Mouse (Mus musculus) limb, embryonic 10.5 days (tissue): Measurements from ENCODE around the gene Cntf. TPM values are rescaled to one million over a fixed set of nuclear protein-coding genes. Genes with fewer than 3 reads are reported as not detected.

Experiments used
- DNase-seq: peaks from one replicate; pipeline ENCODE4 v3.0.0-alpha.2; 2017; ENCODE audit warnings: low spot score
- H3K27ac ChIP-seq: fragments of 300-500 bp; sonication (generic); 2 replicates; pipeline ENCODE4 v1.5.1; 2016; ENCODE audit warnings: mild to moderate bottlenecking
- H3K27me3 ChIP-seq: fragments of 300-500 bp; sonication (generic); 2 replicates; pipeline ENCODE4 v1.6.1; 2016; ENCODE audit warnings: low read depth, mild to moderate bottlenecking; ENCODE audit not compliant: poor library complexity, severe bottlenecking
- H3K36me3 ChIP-seq: fragments of 300-500 bp; sonication (generic); 2 replicates; pipeline ENCODE4 v1.6.1; 2016; ENCODE audit warnings: mild to moderate bottlenecking, moderate library complexity
- H3K4me1 ChIP-seq: fragments of 300-500 bp; sonication (generic); 2 replicates; pipeline ENCODE4 v1.6.1; 2016
- H3K4me3 ChIP-seq: fragments of 300-500 bp; sonication (generic); 2 replicates; pipeline ENCODE4 v1.5.1; 2016; ENCODE audit warnings: mild to moderate bottlenecking, moderate library complexity
- H3K9me3 ChIP-seq: fragments of 300-500 bp; sonication (generic); replicated peaks from 2 replicates; pipeline ENCODE4 v1.6.1; 2016; ENCODE audit warnings: mild to moderate bottlenecking
- WGBS: fragments of 180-500 bp; shearing (Covaris S2); methylation state at CpG from one replicate; pipeline ENCODE4 v1.1.7; 2016; 5-methylcytosine and 5-hydroxymethylcytosine counted together
- polyA plus RNA-seq: library from polyadenylated mRNA; unstranded; fragments of >200 nt; fragmentation: Nextera tagmentation; extraction: Ambion mirVana; gene quantifications from 2 replicates; pipeline ENCODE4 v1.2.1, GENCODE M21; 2016

Cntf gene
- polyA plus RNA-seq, 1 experiment from 2014 or later: 2.2 TPM

GRCm38 (mm10) chr19:12795511-12796327 is 30.3 kb upstream of the Cntf start, which contains the start of the genes Zfp91 and Lpxn:
Zfp91 (minus strand) TSS chr19:12796126.
Lpxn (plus strand) TSS chr19:12796193.
- under 1% methylated on average over 59 of the region's 76 CpGs for WGBS
- peak within 1 kb of the TSS; percentile 98 for H3K27ac ChIP-seq
- H3K36me3 ChIP-seq: no peaks in the 10 kb centered on the region
- DNase-seq: peak; percentile 96
- H3K9me3 ChIP-seq: no peaks in the 10 kb centered on the region
- no peaks in the 10 kb centered on the region for H3K27me3 ChIP-seq
- peak within 1 kb of the TSS; percentile 89 for H3K4me3 ChIP-seq
- peaks cover 8% of the 10 kb centered on the region; the same call in 1 of the 2 replicates for H3K4me1 ChIP-seq

GRCm38 (mm10) chr19:12795110-12795509 is 29.7 kb upstream of the Cntf start:
- H3K27ac ChIP-seq: peak overlapping the region; percentile 98
- peaks cover 8% of the 10 kb centered on the region; the same call in 1 of the 2 replicates for H3K4me1 ChIP-seq
- no peaks in the 10 kb centered on the region for H3K27me3 ChIP-seq
- WGBS: 2% methylated on average over 21 of the region's 63 CpGs
- H3K4me3 ChIP-seq: peak overlapping the region; percentile 89
- no peaks in the 10 kb centered on the region for H3K36me3 ChIP-seq
- no peak for DNase-seq
- no peaks in the 10 kb centered on the region for H3K9me3 ChIP-seq

DNA sequence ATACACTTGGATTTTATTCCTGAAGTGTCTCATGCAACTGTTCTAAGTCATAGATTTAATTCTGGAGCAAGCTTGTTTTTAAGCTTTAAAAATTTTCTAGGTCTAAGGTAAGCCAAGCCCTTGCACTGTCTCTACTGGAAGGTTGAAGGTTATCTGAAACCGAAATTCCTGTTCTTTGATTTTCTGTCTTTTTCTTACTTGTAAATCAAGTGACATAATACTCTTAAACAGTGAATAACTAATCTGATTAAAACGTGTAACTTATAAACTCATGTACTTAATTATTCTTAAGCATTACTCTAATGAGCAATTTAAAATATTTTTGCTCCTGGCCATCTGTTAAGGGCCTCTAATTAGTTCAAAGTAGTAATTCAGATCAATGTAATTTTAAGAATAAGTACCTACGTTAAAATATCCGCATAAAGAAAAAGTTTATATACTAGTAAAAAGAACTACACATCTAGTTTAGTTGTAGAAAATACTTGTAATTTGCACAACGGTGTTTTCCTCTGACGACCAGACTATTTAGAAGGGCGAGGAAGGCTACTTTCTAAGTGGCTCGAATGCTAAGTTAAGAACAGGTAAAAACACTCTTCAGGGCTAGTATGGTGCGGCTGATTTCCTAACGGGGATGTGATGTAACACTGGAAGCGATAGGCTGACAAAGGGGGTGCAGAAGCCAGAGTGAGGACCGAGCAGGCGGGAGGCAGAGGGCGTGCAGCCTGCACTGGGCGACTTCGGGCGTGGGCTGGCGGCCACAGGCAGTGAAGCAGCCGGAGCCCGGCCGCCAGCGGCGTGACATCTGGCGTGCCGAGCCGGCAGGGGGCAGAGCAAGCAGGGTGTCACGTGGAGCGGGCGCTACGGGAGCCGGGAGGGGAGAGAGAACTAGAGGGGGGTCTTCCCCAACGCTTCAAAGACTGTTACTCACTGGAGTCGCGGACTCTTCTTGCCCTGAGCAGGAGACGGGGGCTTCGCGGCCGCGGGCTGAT is 28.9 kb upstream of the Cntf start:
- 2% methylated on average over 39 of the region's 39 CpGs for WGBS
- H3K27me3 ChIP-seq: no peaks in the 10 kb centered on the region
- peak; percentile 94 for DNase-seq
- 0 out of 2 replicates have a peak, but pooled peaks cover 2% of the 10 kb centered on the region for H3K36me3 ChIP-seq
- H3K9me3 ChIP-seq: no peaks in the 10 kb centered on the region
- H3K27ac ChIP-seq: peak overlapping the region; percentile 98
- peak overlapping the region; percentile 89 for H3K4me3 ChIP-seq
- peaks cover 8% of the 10 kb centered on the region; the same call in 1 of the 2 replicates for H3K4me1 ChIP-seq

GRCm38 (mm10) chr19:12792374-12792773 is 26.9 kb upstream of the Cntf start:
- H3K4me1 ChIP-seq: 0 out of 2 replicates have a peak, but pooled peaks cover 4% of the 10 kb centered on the region
- no peaks in the 10 kb centered on the region for H3K27me3 ChIP-seq
- H3K4me3 ChIP-seq: no peak overlapping the region
- no peak overlapping the region for H3K27ac ChIP-seq
- DNase-seq: no peak
- H3K36me3 ChIP-seq: peaks cover 10% of the 10 kb centered on the region; the same call in 1 of the 2 replicates
- H3K9me3 ChIP-seq: no peaks in the 10 kb centered on the region

DNA sequence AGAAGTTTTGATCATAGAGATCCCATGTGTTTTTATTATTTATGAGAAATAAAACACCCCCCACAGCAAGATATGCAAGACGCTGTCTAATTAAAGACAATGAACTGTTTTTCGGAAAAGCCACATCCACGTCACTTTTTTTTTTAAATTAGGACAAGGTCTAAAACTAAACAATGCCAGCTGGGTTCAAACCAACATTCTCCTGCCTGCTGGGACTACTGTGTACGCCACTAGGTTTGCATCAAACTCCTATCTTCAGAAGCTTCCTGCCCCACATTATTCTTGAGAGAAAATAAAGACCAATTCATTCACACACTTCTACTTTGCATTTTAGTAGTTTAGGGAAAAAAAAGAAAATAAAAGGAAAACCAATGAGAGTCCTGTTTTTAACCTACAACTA is 22.3 kb upstream of the Cntf start:
- no peaks in the 10 kb centered on the region for H3K4me1 ChIP-seq
- peaks cover 14% of the 10 kb centered on the region for H3K36me3 ChIP-seq
- WGBS: 81% methylated on average over 4 of the region's 4 CpGs
- no peak overlapping the region for H3K4me3 ChIP-seq
- H3K27me3 ChIP-seq: no peaks in the 10 kb centered on the region
- H3K9me3 ChIP-seq: no peaks in the 10 kb centered on the region
- no peak for DNase-seq
- H3K27ac ChIP-seq: no peak overlapping the region

DNA sequence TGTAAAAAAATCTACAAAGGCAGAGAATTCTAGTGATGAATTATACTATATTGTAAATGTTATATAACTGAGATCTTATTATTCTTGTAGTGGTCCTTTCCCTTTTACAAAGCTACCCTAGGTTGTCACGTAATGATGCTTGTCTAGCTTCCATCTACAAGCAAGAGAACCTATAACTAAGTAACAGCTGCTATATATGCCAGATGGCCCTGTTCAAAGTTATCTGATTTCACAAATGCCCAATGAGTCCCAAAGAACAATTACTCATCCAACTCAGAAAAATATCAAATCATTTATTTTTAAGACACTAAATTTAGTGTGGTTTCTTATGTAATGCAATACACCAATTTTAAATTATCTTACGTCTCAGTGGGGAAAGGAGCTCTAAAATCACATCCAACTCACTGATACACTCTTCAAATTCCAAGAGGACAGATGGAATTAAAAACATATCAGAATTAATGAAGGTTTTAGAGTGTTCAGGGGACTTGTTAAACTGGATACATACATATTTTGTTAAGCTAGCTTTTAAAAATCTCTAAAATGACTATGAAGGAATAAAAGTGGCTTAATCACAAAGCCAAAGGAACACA is 21.5 kb upstream of the Cntf start:
- no peaks in the 10 kb centered on the region for H3K9me3 ChIP-seq
- peaks cover 14% of the 10 kb centered on the region for H3K36me3 ChIP-seq
- DNase-seq: no peak
- H3K4me3 ChIP-seq: no peak overlapping the region
- H3K4me1 ChIP-seq: no peaks in the 10 kb centered on the region
- H3K27ac ChIP-seq: no peak overlapping the region
- H3K27me3 ChIP-seq: no peaks in the 10 kb centered on the region
- WGBS: 90% methylated on average over 2 of the region's 2 CpGs

DNA sequence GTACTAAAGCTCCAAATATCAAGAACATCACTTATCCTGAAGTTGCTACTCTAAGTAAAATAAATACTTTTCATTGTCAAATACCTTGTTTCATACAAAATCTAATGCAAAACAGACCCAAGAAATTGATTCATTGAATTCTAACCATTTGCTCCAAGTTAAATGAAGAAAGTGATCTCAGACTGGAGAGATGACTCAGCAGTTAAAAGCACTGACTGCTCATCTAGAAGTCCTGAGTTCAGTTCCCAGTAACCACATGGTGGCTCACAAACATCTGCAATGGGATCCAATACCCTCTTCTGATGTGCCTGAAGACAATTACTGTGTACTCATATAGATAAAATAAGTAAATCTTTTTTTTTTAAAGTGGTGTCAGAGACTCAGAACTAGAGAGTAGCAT is 15.0 kb upstream of the Cntf start:
- Histone ChIP-seq H3K27ac (no peak overlapping the region), H3K4me3 (no peak overlapping the region), H3K4me1 (no peaks in the 10 kb centered on the region), H3K9me3 (no peaks in the 10 kb centered on the region), H3K27me3 (no peaks in the 10 kb centered on the region), H3K36me3 (peaks cover 38% of the 10 kb centered on the region)
- DNase-seq: no peak

- no peaks in the 10 kb centered on the region for H3K4me1 ChIP-seq
- peaks cover 90% of the 10 kb centered on the region for H3K36me3 ChIP-seq
- WGBS: 97% methylated on average over 5 of the region's 5 CpGs
- H3K9me3 ChIP-seq: no peaks in the 10 kb centered on the region
- no peak for DNase-seq
- no peak overlapping the region for H3K27ac ChIP-seq
- no peak overlapping the region for H3K4me3 ChIP-seq
- H3K27me3 ChIP-seq: no peaks in the 10 kb centered on the region
These were observed 5.5 kb upstream of the Cntf start for GRCm38 (mm10) chr19:12770888-12771287.

- no peak for DNase-seq
- H3K27me3 ChIP-seq: no peaks in the 10 kb centered on the region
- H3K27ac ChIP-seq: no peak overlapping the region
- WGBS: 66% methylated on average over 2 of the region's 2 CpGs
- no peak overlapping the region for H3K4me3 ChIP-seq
- H3K9me3 ChIP-seq: no peaks in the 10 kb centered on the region
- H3K36me3 ChIP-seq: peaks cover 54% of the 10 kb centered on the region
- no peaks in the 10 kb centered on the region for H3K4me1 ChIP-seq
These were observed 3.0 kb downstream of the Cntf start for GRCm38 (mm10) chr19:12762212-12763130.

DNA sequence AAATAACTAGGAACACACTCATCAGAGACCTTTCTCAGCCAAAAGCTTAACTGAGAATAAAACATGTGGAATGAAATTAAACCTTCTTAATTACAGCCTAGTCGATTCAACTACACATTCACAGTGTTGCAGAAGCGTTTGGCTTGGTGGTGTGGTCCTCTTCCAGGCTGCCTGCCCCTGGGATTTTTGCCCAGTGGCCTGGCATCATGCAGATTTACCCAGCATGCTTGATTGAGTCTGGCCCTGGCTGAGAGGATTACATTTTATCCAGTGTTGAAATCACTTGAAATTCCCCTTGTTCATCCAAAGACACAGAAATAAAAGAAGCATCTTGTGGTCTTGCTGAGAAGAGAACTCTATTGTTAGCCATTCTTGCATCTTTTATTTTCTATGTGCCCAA is 5.8 kb downstream of the Cntf start:
- H3K36me3 ChIP-seq: peaks cover 32% of the 10 kb centered on the region
- no peaks in the 10 kb centered on the region for H3K27me3 ChIP-seq
- WGBS: 82% methylated on average over 2 of the region's 2 CpGs
- no peak overlapping the region for H3K27ac ChIP-seq
- no peaks in the 10 kb centered on the region for H3K9me3 ChIP-seq
- no peak for DNase-seq
- no peaks in the 10 kb centered on the region for H3K4me1 ChIP-seq
- H3K4me3 ChIP-seq: no peak overlapping the region

GRCm38 (mm10) chr19:12758936-12759478 is 6.4 kb downstream of the Cntf start:
- H3K9me3 ChIP-seq: no peaks in the 10 kb centered on the region
- H3K27ac ChIP-seq: no peak overlapping the region
- no peaks in the 10 kb centered on the region for H3K4me1 ChIP-seq
- WGBS: 84% methylated on average over 1 of the region's 1 CpGs
- no peaks in the 10 kb centered on the region for H3K27me3 ChIP-seq
- no peak for DNase-seq
- no peak overlapping the region for H3K4me3 ChIP-seq
- peaks cover 27% of the 10 kb centered on the region for H3K36me3 ChIP-seq
